Mouse (Mus musculus): Measurements from ENCODE around the gene Rab40c. TPM values are rescaled to one million over a fixed set of nuclear protein-coding genes. Genes with fewer than 3 reads are reported as not detected.

Rab40c gene
- polyA plus RNA-seq, 1 experiment: 51.3 TPM

GRCm38 (mm10) chr17:25843636-25844395, 75.7 kb downstream of the Rab40c start:
- DNase-seq (ENCODE audit: low read depth): no peak

DNA sequence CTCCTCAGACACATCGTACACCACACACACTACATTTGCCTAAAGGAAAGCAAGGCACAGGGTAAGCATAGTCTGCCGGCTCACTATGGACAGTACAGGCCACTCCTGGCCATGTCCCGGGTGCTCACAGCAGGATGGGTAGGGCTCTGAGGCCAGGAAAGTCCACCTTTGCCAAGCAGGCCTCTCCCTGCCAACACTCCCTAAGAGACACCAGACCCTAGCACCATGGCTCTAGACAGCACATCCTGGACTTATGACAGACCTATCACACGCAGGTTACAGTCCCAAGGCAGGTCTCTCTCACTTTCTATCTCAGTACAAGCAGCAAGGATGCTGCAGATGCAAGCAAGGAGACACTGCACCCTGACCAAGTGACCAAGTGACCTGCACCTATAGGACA, 76.4 kb downstream of the Rab40c start:
- no peak for DNase-seq (ENCODE audit: low read depth)

- no peak for DNase-seq (ENCODE audit: low read depth)
These were observed 77.0 kb downstream of the Rab40c start for GRCm38 (mm10) chr17:25842509-25842908.

DNA sequence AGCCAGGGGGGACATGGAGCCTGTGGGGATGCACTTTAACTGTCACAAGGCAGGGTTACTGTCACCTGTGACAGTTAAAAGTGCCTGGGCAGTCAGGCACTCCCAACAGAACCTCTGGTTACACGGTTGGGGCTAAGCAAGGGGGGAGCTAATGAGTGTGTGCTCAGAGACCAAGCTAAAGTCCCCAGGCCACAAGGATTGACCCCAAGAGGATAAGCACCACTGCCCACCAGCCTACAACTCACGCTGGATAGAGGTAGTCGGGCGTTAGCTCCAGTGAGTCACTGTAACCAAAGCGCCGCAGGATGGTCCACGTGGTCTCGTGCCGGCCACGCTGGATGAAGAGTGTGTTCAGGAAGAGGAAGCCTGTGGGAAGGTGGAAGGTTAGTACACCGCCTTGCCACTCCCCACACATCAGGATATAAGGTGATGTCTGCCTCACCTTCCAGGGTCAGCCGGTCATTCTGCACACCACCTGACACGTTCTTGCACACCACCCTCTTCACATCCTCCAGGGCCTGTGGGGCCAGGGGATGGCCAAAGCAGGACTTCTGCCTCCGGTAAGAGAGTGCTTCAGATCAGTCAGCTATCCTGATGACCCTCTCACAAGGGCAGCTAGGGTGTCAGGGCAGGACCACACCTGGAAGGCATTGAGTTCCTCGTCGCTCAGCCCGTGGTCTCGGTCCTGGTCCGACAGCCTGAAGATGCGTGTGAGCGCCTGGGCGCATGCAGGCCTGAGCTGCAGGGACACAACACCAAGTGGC, 78.2 kb downstream of the Rab40c start, which contains the start of gene Gm20683:
Gm20683 (minus strand) TSS at position 647 of the 764 bp plus-strand sequence.
- DNase-seq (ENCODE audit: low read depth): no peak

- no peak for DNase-seq (ENCODE audit: low read depth)
These were observed 79.0 kb downstream of the Rab40c start for GRCm38 (mm10) chr17:25840519-25840918.

DNA sequence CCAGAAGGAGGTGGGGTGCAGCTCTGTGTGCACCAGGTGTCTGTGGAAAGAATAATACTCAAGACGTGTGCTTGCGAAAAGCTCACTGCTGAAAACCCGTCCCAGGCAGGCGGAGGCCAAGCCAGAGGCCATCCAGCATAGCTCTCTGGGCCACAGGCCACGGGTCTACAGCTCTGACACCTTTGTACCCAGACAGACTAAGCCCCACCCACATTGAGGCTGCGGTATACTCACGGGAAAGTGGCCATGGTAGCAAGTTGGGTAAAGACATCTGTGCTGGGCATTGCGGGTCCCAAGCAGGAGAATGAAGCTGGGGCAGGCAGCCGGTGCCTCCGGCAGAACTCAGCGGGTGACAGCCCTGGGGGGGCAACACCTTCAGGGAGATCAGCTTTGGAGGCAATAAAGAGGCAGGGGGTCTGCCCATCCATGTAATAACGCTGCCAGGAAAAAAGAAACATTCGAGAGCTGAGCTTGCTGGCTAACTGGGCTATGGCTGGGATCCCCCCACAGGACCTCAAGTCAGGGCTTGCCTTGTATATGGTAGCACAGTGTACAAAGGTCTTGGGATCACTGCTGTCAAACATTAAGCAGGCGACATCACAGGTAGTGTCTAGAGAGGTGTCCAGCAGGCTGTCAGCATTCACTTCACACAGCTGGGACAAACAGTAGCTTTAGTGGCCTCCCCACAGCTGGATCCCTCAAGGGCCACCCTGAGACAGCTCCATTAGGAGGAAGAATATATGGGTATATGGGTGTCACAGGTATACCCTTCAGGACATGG, 79.9 kb downstream of the Rab40c start:
- no peak for DNase-seq (ENCODE audit: low read depth)

DNA sequence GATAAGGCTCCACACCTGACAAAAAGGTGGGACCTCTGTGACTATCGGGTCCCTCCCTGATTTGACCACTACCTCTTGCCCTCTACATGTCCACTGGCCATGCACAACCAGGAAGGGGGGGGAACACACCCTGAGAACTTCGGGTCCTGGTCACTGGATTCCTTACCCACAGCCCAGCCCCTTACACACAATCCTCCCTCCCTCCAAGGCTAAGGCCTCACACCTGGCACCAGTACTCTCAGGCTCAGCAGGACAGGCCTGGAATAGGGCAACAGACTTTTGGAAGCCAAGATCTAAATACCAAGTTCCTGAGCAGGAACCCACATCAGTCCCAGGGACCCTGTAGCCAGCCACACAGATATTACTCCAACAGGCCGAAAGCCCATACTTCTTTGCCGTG, 80.6 kb downstream of the Rab40c start:
- no peak for DNase-seq (ENCODE audit: low read depth)

DNA sequence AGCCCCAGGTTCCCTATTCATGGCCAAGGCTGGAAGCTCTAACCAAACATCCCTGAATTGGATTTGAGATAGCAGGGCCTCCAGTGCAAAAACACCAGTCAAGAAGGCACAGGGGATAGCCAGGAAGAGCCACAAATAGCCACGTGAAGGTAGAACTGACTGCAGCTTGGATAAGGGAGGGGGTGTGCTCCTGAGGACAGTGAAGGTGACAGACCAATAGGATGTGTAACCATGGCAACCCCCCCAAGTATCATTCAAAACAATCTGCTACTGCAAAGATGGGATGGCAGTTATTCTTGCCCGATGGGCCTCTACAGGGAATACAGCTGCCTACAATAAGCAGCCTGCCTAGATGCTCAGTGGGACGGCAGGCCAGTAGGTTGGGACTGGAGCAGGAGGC, 82.0 kb downstream of the Rab40c start:
- DNase-seq (ENCODE audit: low read depth): no peak

GRCm38 (mm10) chr17:25837076-25837410, 82.5 kb downstream of the Rab40c start, which contains the start of gene Rhbdl1:
TSS of gene Rhbdl1 (minus strand) at chr17:25837295.
- no peak for DNase-seq (ENCODE audit: low read depth)

DNA sequence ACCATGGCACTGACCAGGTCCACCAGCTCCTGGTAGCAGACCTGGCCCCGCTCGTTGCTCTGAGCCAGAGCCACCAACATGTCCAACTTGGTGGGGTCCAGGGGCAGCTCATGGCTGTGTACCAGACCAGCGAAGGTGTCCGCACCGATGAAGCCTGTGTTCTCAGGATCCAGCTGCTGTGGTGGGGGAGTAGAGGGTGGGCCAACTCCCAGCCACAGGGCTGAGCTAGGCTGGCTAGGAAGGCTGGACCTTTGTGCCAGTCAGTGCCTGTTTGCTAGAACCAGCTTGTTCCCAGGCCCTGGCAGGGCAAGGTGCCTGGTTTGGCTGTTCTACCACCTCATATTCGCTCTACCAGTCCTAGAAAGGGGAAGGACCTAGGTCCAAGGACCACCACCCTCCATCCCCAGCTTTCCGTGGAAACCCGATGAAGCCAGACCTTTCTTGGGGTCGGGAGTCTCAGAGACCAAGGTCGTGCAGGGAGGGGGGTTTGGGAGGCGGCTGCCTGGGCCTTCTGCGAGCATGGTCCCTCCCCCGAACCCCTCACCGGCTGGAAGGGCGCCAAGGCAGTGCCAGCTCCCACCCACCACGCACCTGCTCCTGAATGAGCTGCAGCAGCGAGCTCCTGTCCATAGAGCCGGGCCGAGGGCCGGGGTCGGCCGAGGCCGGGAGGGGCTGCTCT, 83.0 kb downstream of the Rab40c start:
- DNase-seq (ENCODE audit: low read depth): no peak

DNA sequence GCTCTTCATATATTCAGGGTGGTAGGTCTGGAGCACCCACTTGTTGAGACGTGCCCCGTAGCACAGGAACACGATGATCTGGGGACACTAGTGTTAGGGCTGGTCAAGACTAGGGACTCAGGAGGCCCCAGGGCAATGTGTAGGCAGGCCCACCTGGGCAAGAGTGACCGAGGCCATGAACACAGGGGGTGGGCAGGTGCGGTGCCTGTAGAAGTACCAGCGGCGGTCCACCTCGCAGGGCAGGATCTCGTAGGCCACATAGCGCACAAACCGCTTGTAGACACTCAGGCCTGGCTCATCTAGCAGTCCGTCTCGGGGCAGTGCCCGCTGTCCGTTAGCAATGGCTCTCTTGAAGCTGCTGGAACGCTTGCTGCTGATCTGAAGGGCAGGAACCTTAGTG, 83.7 kb downstream of the Rab40c start:
- DNase-seq (ENCODE audit: low read depth): no peak

- DNase-seq (ENCODE audit: low read depth): no peak
These were observed 84.2 kb downstream of the Rab40c start for GRCm38 (mm10) chr17:25835301-25835700.

DNA sequence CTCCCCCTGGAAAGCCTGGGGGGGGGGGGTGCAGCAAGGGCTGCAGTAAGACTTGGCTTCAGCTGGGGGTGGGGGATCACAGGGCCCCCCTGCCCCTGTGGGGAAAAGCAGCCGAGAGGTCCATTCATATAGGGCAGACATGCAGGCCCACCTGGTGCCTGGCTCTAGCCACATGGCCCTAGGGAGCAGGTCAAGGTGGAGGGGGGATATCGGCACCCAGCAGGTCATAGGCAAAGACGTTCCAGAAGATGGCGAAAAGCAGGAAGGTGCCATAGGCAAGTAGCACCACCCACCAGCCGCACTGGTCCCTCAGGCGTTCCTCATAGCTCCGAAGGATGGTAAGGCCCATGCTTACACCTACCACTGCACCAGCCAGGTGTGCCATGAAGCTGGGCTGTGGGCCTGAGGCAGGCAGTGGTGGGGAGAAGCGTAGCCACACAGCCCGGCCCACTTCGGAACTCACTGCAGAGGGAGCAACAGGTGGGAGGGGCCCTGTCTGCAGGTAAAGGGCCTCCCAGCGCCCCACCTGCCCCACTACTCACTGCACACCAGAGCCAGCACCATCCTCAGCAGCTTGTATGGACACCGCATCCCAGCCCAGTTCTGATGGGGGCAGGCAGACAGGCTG, 84.8 kb downstream of the Rab40c start:
- no peak for DNase-seq (ENCODE audit: low read depth)

- no peak for DNase-seq (ENCODE audit: low read depth)
These were observed 85.4 kb downstream of the Rab40c start for GRCm38 (mm10) chr17:25833961-25834594.

DNA sequence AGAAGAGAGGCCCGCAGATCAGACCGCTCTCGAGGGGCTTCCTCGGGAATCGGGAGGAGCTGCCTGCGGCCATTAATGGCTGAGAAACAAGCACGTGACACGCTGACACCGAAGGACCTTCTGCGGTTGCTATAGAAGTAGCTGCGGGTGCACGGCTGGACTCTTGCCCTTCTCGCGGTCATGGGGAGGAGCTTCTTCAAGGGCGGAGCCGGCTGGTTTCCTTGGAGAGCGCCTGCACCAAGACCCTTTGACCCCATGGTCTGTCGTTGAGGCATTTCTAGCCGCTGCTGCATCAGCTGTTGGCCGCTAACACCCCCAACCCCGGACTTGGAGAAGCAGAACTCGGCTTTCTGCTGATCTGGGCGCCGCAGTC, 86.2 kb downstream of the Rab40c start, which contains the start of gene Stub1:
Stub1 (minus strand) TSS at position 114 of the 373 bp plus-strand sequence.
- no peak for DNase-seq (ENCODE audit: low read depth)

DNA sequence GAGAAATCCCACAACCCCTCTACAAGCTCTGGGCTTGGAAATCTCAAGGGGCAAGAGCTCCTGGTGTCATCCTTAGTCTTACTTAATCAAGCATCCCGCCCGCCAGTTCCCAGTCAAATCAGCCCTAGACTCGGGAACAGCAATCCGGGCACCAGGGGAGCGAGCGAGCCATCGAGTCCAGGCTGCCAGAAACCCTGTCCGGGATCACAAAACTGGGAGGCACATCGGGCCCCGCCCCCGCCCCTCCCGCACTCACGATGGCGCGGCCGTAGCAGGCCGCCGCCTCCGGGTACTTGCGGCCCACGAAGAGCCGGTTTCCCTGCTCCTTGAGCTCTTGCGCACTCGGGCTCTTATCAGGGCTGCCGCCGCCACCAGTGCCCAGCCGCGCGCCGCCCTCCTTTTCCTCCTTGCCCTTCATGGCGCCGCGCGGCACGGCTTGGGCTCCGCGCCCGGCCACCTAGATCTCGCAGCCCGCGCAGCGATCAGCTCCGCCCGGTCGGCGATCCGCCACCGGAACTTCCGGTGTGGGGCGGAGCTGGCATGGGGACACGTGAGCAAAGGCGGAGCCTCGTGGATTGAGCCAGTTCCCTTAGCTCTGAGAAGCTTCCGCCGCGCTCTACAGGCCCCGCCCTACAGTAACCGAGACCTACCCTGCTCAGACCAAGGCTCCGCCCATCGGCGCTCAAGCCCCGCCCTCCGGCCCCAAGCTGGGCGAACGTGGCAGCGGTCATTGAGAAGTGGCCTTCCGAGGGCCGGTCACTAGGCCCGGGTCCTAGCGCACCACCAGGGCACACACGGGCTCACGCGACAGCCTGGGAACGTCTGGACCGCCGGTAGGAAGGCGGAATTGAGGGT, 86.9 kb downstream of the Rab40c start:
- no peak for DNase-seq (ENCODE audit: low read depth)
